Mouse (Mus musculus) small intestine, adult 2 months (tissue): ENCODE data around the gene Gm16429. TPM values are rescaled to one million over a fixed set of nuclear protein-coding genes. Genes with fewer than 3 reads are reported as not detected.
"Not testable (repeated sequence)": the region's sequence is repeated elsewhere in the genome, so short reads cannot be mapped to it uniquely, and the experiment has no call there.

Experiments
- H3K27ac ChIP-seq: fragments of 200-500 bp; 2 replicates; pipeline ENCODE4 v1.5.1; 2012; ENCODE audit warnings: low read depth, low read length, control low read depth, inconsistent platforms; ENCODE audit not compliant: insufficient read depth
- H3K27me3 ChIP-seq: fragments of 200-500 bp; 2 replicates; pipeline ENCODE4 v1.6.1; 2012; ENCODE audit warnings: mild to moderate bottlenecking, moderate library complexity, low read length, inconsistent platforms; ENCODE audit not compliant: control insufficient read depth, insufficient read depth
- H3K36me3 ChIP-seq: fragments of 200-500 bp; 2 replicates; pipeline ENCODE4 v1.6.1; 2012; ENCODE audit warnings: mild to moderate bottlenecking, low read length, control low read depth, inconsistent platforms; ENCODE audit not compliant: control insufficient read depth, insufficient read depth
- H3K4me1 ChIP-seq: fragments of 200-500 bp; 2 replicates; pipeline ENCODE4 v1.6.1; 2012; ENCODE audit warnings: low read length, inconsistent platforms, mixed read lengths; ENCODE audit not compliant: control insufficient read depth, insufficient read depth, insufficient read length
- H3K4me3 ChIP-seq: fragments of 200-500 bp; 2 replicates; pipeline ENCODE4 v1.5.1; 2012; ENCODE audit warnings: low read depth, mild to moderate bottlenecking, control low read depth, inconsistent platforms, low read length, moderate library complexity
- WGBS: fragments of 180-500 bp; shearing (Covaris S2); methylation state at CpG from one replicate; pipeline ENCODE4 v1.1.7; 2018; 5-methylcytosine and 5-hydroxymethylcytosine counted together
- polyA plus RNA-seq: library from polyadenylated mRNA; depleted of rRNA; stranded (reverse); fragments of >200 nt; gene quantifications from 2 replicates; pipeline ENCODE4 v1.2.3, GENCODE M21; 2012; rRNA removed

Gene Gm16429
- not detected in 2 replicates for polyA plus RNA-seq

GRCm38 (mm10) chr5:93928952-93929351 is at the start of gene Gm16429:
Gene Gm16429 (minus strand): TSS chr5:93929052.
- H3K4me3 ChIP-seq, H3K36me3 ChIP-seq, H3K27ac ChIP-seq, H3K4me1 ChIP-seq, H3K27me3 ChIP-seq: not testable (repeated sequence)
- no CpG with 5 or more reads among the region's 1 CpGs for WGBS

Other genes starting within 250 kb of the Gm16429 start
- not detected in 2 replicates for gene Gm7792, start 85.3 kb downstream of the Gm16429 start, polyA plus RNA-seq
- gene BC061212, start 141.5 kb upstream of the Gm16429 start, polyA plus RNA-seq: not detected in 2 replicates
- not detected in 2 replicates for gene Gm6351, start 147.3 kb upstream of the Gm16429 start, polyA plus RNA-seq